Mouse (Mus musculus) left cerebral cortex, postnatal 36 days (tissue): ENCODE results near the gene Rad51b. TPM values are rescaled to one million over a fixed set of nuclear protein-coding genes. Genes with fewer than 3 reads are reported as not detected.

Experiments used
- DNase-seq, 2 experiments: peaks; one replicate each; pipeline ENCODE4 v3.0.0; 2021 to 2022; ENCODE audit warnings: low spot score in 2 of 2, mixed read lengths in 1 of 2
- intact Hi-C: fragments of 180-260 bp; cut with DNase I; formaldehyde crosslinking; loops from one replicate; pipeline ENCODE4 v1.15.1; 2025
- total RNA-seq, 2 experiments: library from RNA; stranded (reverse); gene quantifications; 2 replicates each; pipeline ENCODE4 v1.2.3; 2021

Gene Rad51b
- total RNA-seq, 2 experiments from 2014 or later: 0.22 TPM; not detected in 1

- DNase-seq: no peak
- intact Hi-C loops: no loop called here
Measured at GRCm38 (mm10) chr12:79732355-79733115, 435.5 kb downstream of the Rad51b start.

DNA sequence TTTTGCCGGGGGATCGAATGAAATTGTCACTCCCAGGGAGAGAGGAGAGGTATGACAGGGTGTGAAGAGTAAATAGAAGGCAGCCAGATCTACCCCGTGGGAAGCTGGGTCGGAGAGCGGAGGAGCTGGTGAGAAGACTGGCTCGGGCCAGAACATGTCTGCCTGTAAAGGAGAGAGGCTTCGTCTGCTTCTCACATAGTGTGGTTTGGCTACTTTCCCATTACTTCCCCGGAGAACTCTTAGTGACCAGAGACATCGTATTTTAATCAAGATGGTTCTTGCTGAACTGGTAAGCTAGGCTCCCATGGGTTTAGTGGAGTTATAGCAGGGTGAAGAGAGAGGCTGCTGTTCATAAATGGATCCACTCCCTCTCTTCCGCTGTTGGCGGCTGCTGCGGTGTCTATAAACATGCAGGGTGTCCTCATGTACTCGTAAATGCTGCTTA, 438.3 kb downstream of the Rad51b start:
- DNase-seq: no peak
- intact Hi-C loops: no loop called here

DNA sequence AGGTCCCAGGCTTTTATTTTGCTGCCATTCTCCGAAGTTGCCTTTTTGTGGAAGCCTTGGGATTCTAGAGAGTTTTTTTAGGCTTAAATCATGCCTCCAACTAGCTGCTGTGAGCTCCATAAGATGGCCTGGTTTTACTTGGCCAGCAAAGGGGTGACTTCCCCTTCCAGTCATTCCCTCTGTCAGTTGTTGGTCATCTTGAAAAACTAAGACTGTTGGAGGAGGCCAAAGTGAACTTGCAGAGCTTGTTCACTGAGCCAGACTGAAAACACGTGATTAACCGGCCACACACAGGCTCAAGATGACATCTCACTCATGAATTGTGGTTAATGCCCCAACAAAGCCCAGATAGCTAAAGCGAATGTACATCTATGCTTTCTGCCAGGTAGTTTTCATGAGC, 438.8 kb downstream of the Rad51b start:
- no peak for DNase-seq
- intact Hi-C loops: no loop called here

DNA sequence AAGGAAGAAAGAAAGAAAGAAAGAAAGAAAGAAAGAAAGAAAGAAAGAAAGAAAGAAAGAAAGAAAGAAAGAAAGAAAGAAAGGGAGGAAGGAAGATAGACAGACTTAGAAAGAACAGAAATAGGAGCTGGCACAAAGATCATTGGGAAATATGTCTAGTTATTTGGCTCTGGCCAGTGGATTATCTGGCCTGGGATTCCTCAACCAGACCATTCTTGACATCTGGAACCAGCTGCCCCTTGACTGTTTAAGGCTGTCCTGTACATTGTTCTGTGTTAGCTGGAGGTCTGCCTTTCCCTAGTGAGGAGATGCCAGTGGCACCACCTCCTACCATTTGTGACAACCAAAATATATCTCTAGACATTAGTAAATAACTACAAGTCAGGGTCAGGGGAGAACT, 441.6 kb downstream of the Rad51b start:
- intact Hi-C loops: no loop called here
- DNase-seq: no peak

GRCm38 (mm10) chr12:79739918-79740639, 443.0 kb downstream of the Rad51b start:
- DNase-seq: no peak
- intact Hi-C loops: no loop called here

DNA sequence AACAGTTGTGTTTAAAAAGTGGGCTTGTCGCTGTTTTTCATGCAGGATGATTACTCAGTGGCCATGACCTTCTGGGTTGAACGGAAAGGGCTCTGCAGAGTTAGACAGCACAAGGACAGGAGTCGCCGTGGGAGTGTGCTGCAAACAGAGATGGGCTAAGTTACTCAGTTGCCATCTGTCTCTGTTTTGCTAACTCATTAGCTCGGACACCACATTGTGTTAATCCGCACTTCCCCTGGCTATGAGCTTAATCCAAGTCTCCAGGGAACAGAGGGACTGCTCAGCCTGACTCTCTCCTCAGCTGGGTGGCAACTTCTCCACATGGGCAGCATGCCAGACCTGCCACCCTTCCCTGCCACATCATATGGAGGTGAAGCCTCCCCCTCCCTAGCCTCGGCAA, 445.1 kb downstream of the Rad51b start:
- intact Hi-C loops: no loop called here
- no peak for DNase-seq

- intact Hi-C loops: no loop called here
- no peak for DNase-seq
Measured at GRCm38 (mm10) chr12:79744131-79744530, 447.0 kb downstream of the Rad51b start.

- intact Hi-C loops: no loop called here
- DNase-seq: no peak
Measured at GRCm38 (mm10) chr12:79745225-79745624, 448.1 kb downstream of the Rad51b start.

- no peak for DNase-seq
- intact Hi-C loops: no loop called here
Measured at GRCm38 (mm10) chr12:79745845-79746510, 448.9 kb downstream of the Rad51b start.

DNA sequence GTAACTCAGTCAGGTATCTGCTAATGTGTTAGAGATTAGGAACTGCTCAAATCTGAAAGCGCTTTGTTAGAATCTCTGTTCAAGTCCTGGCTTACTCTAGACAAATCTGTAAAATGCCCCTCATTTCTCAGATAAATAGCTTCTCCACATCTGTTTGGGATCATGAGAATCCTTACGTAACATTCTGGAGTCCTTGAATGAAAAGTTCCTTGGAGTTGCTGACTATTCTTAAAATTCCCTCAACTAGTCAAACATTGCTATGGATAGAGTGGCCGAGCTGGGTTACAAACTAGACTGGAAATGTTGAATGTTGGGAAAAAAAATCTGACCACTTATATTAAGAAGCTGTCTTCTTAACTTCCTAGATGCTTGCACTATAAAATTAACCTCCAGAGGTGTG, 450.5 kb downstream of the Rad51b start:
- DNase-seq: no peak
- intact Hi-C loops: no loop called here

DNA sequence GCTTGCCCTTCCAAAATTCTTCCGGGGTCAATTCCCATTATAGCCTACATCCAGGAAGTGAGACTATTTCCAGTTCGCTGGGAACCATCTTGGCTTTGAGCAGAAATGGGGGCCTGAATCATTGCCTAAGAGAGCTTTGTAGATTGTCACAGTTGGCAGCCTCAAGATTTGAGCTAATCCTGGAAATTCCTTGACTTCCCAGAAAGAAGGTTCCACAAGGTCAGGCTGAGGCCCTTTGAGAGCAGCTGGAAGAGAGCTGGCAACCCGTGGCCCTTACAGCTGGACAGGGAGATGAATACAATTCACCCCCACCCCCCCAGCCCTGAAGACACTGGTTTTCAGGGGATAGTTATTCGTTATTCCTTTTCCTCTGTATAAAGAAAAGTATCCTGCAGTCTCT, 451.8 kb downstream of the Rad51b start:
- no peak for DNase-seq
- intact Hi-C loops: no loop called here

DNA sequence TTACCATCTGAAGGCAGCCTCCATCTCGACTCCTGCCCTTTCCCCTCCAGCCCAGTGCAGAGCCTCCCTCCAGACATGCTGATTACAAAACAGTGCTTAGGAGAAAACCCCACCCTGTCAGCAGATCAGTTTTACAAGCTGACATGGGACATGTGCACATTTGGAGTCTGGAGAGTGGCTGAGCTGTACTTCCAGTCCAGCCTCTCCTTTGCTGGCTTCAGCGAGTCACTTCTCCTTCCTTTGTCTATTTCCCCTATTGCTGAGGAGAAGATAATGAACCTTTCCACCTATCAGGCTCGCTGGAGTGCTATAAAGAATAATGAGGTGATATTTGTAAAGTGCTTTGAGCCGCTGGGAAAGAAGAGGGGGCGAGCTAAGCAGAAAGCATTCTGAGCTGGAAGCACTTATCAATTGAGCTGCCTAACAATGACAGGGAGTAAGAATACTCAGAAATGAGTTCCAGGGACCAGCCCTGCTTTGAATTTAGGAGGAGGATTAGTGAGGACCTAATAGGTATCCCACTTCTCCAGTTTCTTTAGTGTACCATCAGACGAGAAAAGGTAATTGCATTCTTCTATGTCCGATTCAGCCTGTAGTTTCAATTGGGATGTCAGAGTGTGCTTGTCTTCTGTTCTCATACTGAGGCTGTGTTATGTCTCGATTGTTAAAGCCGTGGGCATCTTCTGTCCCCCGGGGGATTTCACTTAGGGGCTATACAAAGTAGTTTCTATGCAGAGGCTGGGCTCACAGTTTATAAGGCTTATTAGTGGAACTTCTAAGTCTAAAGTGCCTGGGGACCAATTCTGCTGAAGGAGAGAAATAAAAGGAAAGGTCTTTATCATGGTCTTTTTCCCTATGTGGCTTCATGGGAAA, 453.4 kb downstream of the Rad51b start:
- intact Hi-C loops: loop anchor here (5.0 kb wide), 1 partner anchor 127 kb away; no protein-coding TSS in a partner anchor
- DNase-seq: peak in 1 of 2 experiments; percentile 16

- no peak for DNase-seq
- intact Hi-C loops: loop anchor here (5.0 kb wide), 1 partner anchor 126 kb away; no protein-coding TSS in a partner anchor
Measured at GRCm38 (mm10) chr12:79751781-79752180, 454.7 kb downstream of the Rad51b start.

DNA sequence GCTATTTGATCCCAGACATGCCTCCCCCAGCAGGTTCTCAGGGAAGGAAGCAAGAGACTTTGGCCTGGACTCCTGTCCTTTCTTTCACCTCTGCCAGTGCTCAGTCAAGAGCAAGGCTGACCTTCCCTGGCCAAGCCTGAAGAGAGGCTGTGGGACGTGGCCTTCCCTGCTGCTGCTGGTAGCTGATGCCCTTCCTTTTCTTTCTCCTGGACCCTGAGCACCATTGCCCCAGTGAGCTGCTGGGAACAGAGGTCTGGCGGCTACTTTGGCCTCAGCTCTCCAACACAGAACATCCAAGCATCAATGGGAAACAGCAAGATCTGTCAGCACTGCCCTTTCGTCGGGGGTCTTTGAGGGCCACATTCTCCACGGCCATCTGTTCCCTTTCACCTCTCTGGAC, 455.1 kb downstream of the Rad51b start:
- DNase-seq: no peak
- intact Hi-C loops: loop anchor here (5.0 kb wide), 1 partner anchor 125 kb away; no protein-coding TSS in a partner anchor

DNA sequence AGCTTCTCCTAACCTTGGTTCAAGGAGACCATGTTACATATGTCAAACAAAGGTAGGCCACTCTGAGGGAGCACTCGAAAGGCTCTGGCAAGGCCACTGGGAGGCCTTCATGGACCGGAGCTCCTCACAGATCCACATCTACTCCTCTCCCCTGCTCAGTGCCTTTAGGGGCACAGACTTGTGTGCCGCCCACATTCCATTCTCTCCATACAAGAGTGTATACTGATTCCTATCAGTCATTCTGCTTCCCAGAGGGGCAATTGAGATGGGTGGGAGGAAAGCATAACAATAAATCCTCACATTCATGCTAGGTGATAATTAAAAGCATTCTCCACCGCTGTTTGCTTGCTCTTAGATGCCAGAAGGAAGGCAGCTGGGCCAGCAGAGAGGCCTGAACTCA, 458.5 kb downstream of the Rad51b start:
- intact Hi-C loops: no loop called here
- no peak for DNase-seq

DNA sequence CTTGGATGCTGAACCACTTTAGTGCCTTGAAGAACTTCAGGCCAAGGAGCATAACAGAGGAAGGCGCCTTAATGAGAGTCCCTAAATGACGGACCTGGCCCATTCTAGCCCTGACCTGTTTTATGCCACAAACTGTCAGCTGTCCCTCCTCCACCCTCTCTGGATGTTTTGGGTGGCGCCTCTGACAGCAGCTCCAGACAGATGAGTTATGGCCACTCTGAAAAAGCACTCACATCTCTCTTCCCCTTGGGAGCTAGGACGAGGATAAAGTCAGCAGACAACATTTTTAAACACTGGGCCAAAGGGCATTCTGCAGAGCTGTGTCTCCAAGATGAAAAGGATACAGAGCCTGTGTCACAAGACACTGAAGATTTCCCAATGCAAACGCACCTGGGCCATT, 459.3 kb downstream of the Rad51b start:
- intact Hi-C loops: no loop called here
- no peak for DNase-seq

DNA sequence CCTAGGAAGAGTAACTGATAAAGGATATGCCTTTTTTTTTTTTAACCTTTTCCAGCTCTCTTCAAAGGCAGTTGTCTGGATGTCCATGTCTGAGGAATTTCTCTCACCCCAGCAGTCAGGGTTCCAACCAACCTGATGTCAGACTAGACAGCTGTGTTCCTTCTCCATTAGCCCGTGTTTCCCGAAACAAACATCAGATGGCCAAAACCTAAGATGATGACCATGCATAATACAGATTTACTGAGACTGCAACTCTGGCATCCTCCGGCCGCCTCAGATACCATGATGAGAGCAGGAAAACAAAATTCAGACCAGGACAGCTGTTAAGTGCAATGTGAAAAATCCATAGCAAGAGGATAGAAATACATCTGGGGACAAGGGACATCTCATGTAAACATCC, 460.7 kb downstream of the Rad51b start:
- DNase-seq: no peak
- intact Hi-C loops: no loop called here

- DNase-seq: no peak
- intact Hi-C loops: no loop called here
Measured at GRCm38 (mm10) chr12:79759180-79759902, 462.3 kb downstream of the Rad51b start.

DNA sequence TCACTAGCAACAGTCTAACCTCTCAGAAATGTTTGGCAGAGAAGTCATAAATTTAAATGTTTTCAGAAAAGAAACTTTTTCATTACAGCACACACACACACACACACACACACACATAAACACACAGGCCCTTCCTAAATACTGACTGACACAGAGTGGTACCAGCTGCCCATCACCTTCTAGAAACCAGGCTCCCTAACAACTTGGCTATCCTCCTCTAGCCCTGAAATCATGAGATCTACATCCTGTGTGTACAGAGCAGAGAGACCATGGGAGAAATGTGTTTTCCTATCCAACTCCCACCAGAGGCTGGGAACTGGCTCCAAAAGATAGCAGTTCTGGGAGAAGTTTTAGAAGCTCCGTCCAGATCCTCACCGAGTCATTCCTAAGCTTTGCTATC, 464.1 kb downstream of the Rad51b start:
- DNase-seq: no peak
- intact Hi-C loops: no loop called here
